Mouse (Mus musculus): Measurements from ENCODE around the gene Olfr479. TPM values are rescaled to one million over a fixed set of nuclear protein-coding genes. Genes with fewer than 3 reads are reported as not detected.
"Not testable (repeated sequence)": the region's sequence is repeated elsewhere in the genome, so short reads cannot be mapped to it uniquely, and the experiment has no call there.

The Olfr479 gene
- not detected in 2 replicates for polyA plus RNA-seq (2012; rRNA removed)

DNA sequence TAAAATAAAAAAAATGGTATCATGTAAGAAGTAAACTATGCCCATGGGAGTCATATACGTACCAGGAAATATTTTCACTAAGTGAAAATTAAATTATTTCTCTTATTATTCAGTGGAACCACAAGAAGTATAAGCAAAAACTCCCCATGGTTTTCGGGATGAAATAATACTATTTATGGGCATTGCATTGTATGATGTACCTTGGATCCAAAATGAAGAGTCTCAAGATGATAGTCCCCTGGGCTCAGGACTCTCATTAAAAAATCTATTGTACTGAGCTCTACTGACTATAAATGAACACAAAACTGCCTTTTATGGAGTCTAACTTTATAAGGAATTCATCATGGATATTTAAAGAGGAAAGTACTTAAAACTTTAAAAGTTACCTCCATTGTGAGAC lies at the start of gene Olfr479:
Gene Olfr479 (plus strand): TSS at position 301 of the 400 bp plus-strand sequence.
- Histone ChIP-seq H3K27me3 (ENCODE audit: control insufficient read depth, insufficient read depth, low read length) (no peaks in the 10 kb centered on the region), H3K4me1 (ENCODE audit: control insufficient read depth, insufficient read depth, insufficient read length, low read length) (no peaks in the 10 kb centered on the region), H3K4me3 (ENCODE audit: low read depth, low read length) (no peak within 1 kb of the TSS), H3K36me3 (ENCODE audit: control insufficient read depth, insufficient read depth, low read length) (no peaks in the 10 kb centered on the region), H3K27ac (ENCODE audit: insufficient read depth, low read depth, low read length) (no peak within 1 kb of the TSS)
- TF ChIP-seq POLR2A (IDR thresholded peaks at IDR 0.05; ENCODE audit: low read depth, low read length): no peak
- no peak for TF ChIP-seq CTCF (IDR thresholded peaks at IDR 0.05; ENCODE audit: extremely low read depth, insufficient read length, insufficient replicate concordance, low read depth, low read length)
- 84% methylated on average over 2 of the region's 2 CpGs for WGBS

DNA sequence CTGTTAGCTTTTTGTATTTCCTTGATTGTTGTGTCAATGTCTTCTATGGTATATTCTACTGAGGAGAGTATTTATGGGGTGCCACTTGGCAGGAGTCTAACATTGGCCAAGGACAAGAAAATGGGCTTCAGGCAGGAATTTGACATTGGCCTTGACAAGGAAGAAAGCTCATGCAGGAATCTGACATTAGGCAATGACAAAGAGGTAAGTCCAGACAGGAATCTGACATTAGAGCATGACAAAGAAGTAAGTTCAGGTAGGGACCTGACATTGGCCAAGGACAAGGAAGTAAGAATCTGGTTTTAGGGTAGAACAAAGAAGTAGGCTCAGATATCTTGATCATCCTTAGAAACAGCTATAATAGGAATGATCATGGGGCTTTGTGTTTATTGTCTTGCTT lies 36.2 kb upstream of the Olfr479 start:
- H3K27me3 ChIP-seq (ENCODE audit: control insufficient read depth, insufficient read depth, low read length); H3K4me1 ChIP-seq (ENCODE audit: control insufficient read depth, insufficient read depth, insufficient read length, low read length); H3K27ac ChIP-seq (ENCODE audit: insufficient read depth, low read depth, low read length); H3K36me3 ChIP-seq (ENCODE audit: control insufficient read depth, insufficient read depth, low read length); H3K4me3 ChIP-seq (ENCODE audit: low read depth, low read length): not testable (repeated sequence)

DNA sequence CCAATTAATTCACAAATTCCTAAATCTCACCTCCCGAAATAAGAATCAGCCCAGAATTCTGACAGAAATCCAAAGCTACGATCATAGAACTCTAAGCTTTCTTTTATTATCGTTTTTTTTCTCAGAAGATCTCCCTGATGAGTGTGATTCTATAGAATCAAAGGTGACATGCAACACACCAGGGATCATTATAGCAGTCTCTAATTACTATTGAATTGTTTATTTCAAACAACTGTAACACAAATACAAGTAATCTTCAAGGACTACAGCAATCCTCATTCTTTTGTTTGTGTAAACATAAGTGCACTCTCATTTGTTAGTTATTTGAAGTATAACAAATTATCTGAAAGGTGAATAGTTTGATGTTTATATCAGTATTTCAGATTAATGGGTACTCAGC lies 16.6 kb upstream of the Olfr479 start, which contains the start of gene Olfr478:
Gene Olfr478 (minus strand): TSS at position 101 of the 400 bp plus-strand sequence.
- WGBS: 72% methylated on average over 3 of the region's 3 CpGs
- Histone ChIP-seq H3K27ac (ENCODE audit: insufficient read depth, low read depth, low read length) (no peak within 1 kb of the TSS), H3K36me3 (ENCODE audit: control insufficient read depth, insufficient read depth, low read length) (no peaks in the 10 kb centered on the region), H3K4me1 (ENCODE audit: control insufficient read depth, insufficient read depth, insufficient read length, low read length) (no peaks in the 10 kb centered on the region), H3K27me3 (ENCODE audit: control insufficient read depth, insufficient read depth, low read length) (no peaks in the 10 kb centered on the region), H3K4me3 (ENCODE audit: low read depth, low read length) (no peak within 1 kb of the TSS)
- TF ChIP-seq POLR2A (IDR thresholded peaks at IDR 0.05; ENCODE audit: low read depth, low read length) (no peak), CTCF (IDR thresholded peaks at IDR 0.05; ENCODE audit: extremely low read depth, insufficient read length, insufficient replicate concordance, low read depth, low read length) (no peak)

DNA sequence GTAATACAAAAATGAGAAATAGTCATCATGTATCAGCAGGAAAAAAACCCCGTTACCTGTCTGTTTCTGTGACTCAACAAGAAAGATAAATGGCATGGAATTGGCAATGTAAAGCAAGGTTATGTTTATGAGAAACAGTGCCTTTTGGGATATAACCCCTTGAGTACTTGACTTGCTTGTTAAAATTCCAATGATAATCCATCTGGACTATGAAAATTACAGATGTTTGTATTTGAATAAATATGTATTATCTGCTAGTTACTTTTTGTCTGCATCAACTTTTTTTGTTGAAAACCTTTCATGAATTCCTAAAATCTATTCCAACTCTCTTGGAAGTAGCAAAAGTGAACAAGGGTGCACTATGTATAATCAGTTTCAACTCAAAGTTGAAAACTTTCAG lies 16.8 kb downstream of the Olfr479 start, which contains the start of gene Olfr480:
Gene Olfr480 (minus strand): TSS at position 101 of the 400 bp plus-strand sequence.
- Histone ChIP-seq H3K27ac (ENCODE audit: insufficient read depth, low read depth, low read length) (no peak within 1 kb of the TSS), H3K4me3 (ENCODE audit: low read depth, low read length) (no peak within 1 kb of the TSS), H3K27me3 (ENCODE audit: control insufficient read depth, insufficient read depth, low read length) (no peaks in the 10 kb centered on the region), H3K36me3 (ENCODE audit: control insufficient read depth, insufficient read depth, low read length) (no peaks in the 10 kb centered on the region), H3K4me1 (ENCODE audit: control insufficient read depth, insufficient read depth, insufficient read length, low read length) (no peaks in the 10 kb centered on the region)
- 86% methylated on average over 1 of the region's 1 CpGs for WGBS
- no peak for TF ChIP-seq CTCF (IDR thresholded peaks at IDR 0.05; ENCODE audit: extremely low read depth, insufficient read length, insufficient replicate concordance, low read depth, low read length)
- TF ChIP-seq POLR2A (IDR thresholded peaks at IDR 0.05; ENCODE audit: low read depth, low read length): no peak

DNA sequence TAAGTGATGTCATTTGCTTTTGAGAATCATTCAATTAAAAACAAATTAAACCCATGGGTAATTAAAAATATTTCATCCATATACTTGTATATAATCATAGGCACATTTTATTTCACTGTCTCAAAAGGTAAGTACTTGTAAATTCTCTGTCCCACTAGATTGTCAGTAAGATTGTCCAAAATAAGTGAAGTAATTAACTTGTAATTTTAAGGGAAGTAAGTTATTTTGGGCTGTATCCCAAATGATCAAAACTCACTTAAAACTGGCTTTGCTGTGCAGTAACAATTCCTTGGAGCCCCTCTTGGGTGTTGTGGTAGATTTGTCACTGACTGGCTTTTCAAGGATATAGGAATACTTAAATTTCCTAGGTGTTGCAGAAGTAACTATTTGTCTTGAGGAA lies 29.1 kb downstream of the Olfr479 start, which contains the start of gene Olfr481:
Gene Olfr481 (plus strand): TSS at position 301 of the 400 bp plus-strand sequence.
- Histone ChIP-seq H3K4me3 (ENCODE audit: low read depth, low read length) (no peak within 1 kb of the TSS), H3K27me3 (ENCODE audit: control insufficient read depth, insufficient read depth, low read length) (no peaks in the 10 kb centered on the region), H3K4me1 (ENCODE audit: control insufficient read depth, insufficient read depth, insufficient read length, low read length) (no peaks in the 10 kb centered on the region), H3K27ac (ENCODE audit: insufficient read depth, low read depth, low read length) (no peak within 1 kb of the TSS), H3K36me3 (ENCODE audit: control insufficient read depth, insufficient read depth, low read length) (no peaks in the 10 kb centered on the region)
- TF ChIP-seq CTCF (IDR thresholded peaks at IDR 0.05; ENCODE audit: extremely low read depth, insufficient read length, insufficient replicate concordance, low read depth, low read length): no peak

DNA sequence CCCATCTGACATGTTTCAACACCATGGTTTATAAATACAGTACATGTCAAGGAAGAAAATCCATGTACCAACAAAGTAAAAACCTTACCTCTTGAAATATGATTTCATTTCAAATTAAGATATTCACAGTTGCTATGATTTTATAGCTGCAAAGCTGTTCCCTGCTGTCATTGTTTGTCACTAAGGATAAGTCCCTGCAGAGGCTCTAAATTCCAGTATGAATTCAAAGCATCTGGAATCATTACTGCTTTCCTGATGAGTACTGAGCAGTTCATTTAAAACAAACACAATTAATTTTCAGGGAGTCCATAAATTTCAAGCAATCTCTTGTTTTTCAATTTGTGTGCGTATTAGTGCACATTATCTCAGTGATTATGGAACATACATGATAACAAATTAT lies 47.0 kb downstream of the Olfr479 start, which contains the start of gene Olfr482:
Gene Olfr482 (minus strand): TSS at position 101 of the 400 bp plus-strand sequence.
- H3K36me3 ChIP-seq (ENCODE audit: control insufficient read depth, insufficient read depth, low read length): no peaks in the 10 kb centered on the region
- no peak for TF ChIP-seq POLR2A (IDR thresholded peaks at IDR 0.05; ENCODE audit: low read depth, low read length)
- no peak for TF ChIP-seq CTCF (IDR thresholded peaks at IDR 0.05; ENCODE audit: extremely low read depth, insufficient read length, insufficient replicate concordance, low read depth, low read length)
- H3K27me3 ChIP-seq (ENCODE audit: control insufficient read depth, insufficient read depth, low read length): no peaks in the 10 kb centered on the region
- no peak within 1 kb of the TSS for H3K27ac ChIP-seq (ENCODE audit: insufficient read depth, low read depth, low read length)
- H3K4me3 ChIP-seq (ENCODE audit: low read depth, low read length): no peak within 1 kb of the TSS
- WGBS: 38% methylated on average over 1 of the region's 1 CpGs
- no peaks in the 10 kb centered on the region for H3K4me1 ChIP-seq (ENCODE audit: control insufficient read depth, insufficient read depth, insufficient read length, low read length)

DNA sequence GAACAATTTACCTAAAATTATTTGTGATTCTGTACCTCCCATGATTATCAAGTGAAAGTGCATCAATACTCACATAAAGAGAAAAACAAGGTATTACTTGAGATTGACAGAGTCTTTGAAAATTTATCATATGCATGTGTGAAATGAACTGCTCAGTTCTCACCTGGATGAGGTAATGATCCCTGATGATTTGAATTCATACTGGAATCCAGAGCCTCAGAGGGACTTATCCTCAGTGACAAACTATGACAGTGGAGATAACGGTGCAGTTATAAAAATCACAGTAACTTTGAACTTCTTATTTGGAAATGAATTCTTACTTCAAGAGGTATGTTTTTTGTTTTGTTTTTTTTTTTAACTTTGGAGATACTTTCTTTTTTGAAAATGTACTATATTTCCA lies 50.1 kb downstream of the Olfr479 start, which contains the start of gene Olfr483:
Gene Olfr483 (plus strand): TSS at position 301 of the 400 bp plus-strand sequence.
- Histone ChIP-seq H3K4me3 (ENCODE audit: low read depth, low read length) (no peak within 1 kb of the TSS), H3K4me1 (ENCODE audit: control insufficient read depth, insufficient read depth, insufficient read length, low read length) (no peaks in the 10 kb centered on the region), H3K36me3 (ENCODE audit: control insufficient read depth, insufficient read depth, low read length) (no peaks in the 10 kb centered on the region), H3K27ac (ENCODE audit: insufficient read depth, low read depth, low read length) (no peak within 1 kb of the TSS), H3K27me3 (ENCODE audit: control insufficient read depth, insufficient read depth, low read length) (no peaks in the 10 kb centered on the region)
- TF ChIP-seq POLR2A (IDR thresholded peaks at IDR 0.05; ENCODE audit: low read depth, low read length) (no peak), CTCF (IDR thresholded peaks at IDR 0.05; ENCODE audit: extremely low read depth, insufficient read length, insufficient replicate concordance, low read depth, low read length) (no peak)
- WGBS: 88% methylated on average over 1 of the region's 1 CpGs

Other genes starting within 250 kb of the Olfr479 start
- not detected in 2 replicates for gene Ovch2, start 249.5 kb upstream of the Olfr479 start, polyA plus RNA-seq (2012; rRNA removed)
- not detected in 2 replicates for gene Olfr467, start 238.4 kb upstream of the Olfr479 start, polyA plus RNA-seq (2012; rRNA removed)
- not detected in 2 replicates for gene Olfr469, start 225.2 kb upstream of the Olfr479 start, polyA plus RNA-seq (2012; rRNA removed)
- not detected in 2 replicates for gene Olfr470, start 203.2 kb upstream of the Olfr479 start, polyA plus RNA-seq (2012; rRNA removed)
- not detected in 2 replicates for gene Olfr472, start 152.8 kb upstream of the Olfr479 start, polyA plus RNA-seq (2012; rRNA removed)
- not detected in 2 replicates for gene Olfr473, start 120.2 kb upstream of the Olfr479 start, polyA plus RNA-seq (2012; rRNA removed)
- gene Olfr474, start 96.0 kb upstream of the Olfr479 start, polyA plus RNA-seq (2012; rRNA removed): not detected in 2 replicates
- gene Olfr476, start 85.9 kb upstream of the Olfr479 start, polyA plus RNA-seq (2012; rRNA removed): not detected in 2 replicates
- not detected in 2 replicates for gene Olfr477, start 64.0 kb upstream of the Olfr479 start, polyA plus RNA-seq (2012; rRNA removed)
- gene Olfr478, start 16.7 kb upstream of the Olfr479 start, polyA plus RNA-seq (2012; rRNA removed): not detected in 2 replicates
- gene Olfr480, start 16.7 kb downstream of the Olfr479 start, polyA plus RNA-seq (2012; rRNA removed): not detected in 2 replicates
- not detected in 2 replicates for gene Olfr481, start 29.2 kb downstream of the Olfr479 start, polyA plus RNA-seq (2012; rRNA removed)
- gene Olfr482, start 46.9 kb downstream of the Olfr479 start, polyA plus RNA-seq (2012; rRNA removed): not detected in 2 replicates
- gene Olfr483, start 50.2 kb downstream of the Olfr479 start, polyA plus RNA-seq (2012; rRNA removed): not detected in 2 replicates
- not detected in 2 replicates for gene Olfr484, start 76.8 kb downstream of the Olfr479 start, polyA plus RNA-seq (2012; rRNA removed)
- gene Olfr485, start 109.2 kb downstream of the Olfr479 start, polyA plus RNA-seq (2012; rRNA removed): not detected in 2 replicates
- gene Olfr486, start 122.0 kb downstream of the Olfr479 start, polyA plus RNA-seq (2012; rRNA removed): not detected in 2 replicates
- not detected in 2 replicates for gene Olfr487, start 163.9 kb downstream of the Olfr479 start, polyA plus RNA-seq (2012; rRNA removed)
- not detected in 2 replicates for gene Olfr488, start 207.7 kb downstream of the Olfr479 start, polyA plus RNA-seq (2012; rRNA removed)
- gene Olfr490, start 238.2 kb downstream of the Olfr479 start, polyA plus RNA-seq (2012; rRNA removed): not detected in 2 replicates

All from small intestine, adult 2 months (tissue).